Mouse (Mus musculus) neural tube, embryonic 15.5 days (tissue): Measurements from ENCODE around the gene Tspan3. TPM values are rescaled to one million over a fixed set of nuclear protein-coding genes. Genes with fewer than 3 reads are reported as not detected.

Experiments
- ATAC-seq: fragments of 200-750 bp; cut with Nextera tagmentation; 2 replicates; pipeline ENCODE4 v1.8.0; 2017; ENCODE audit warnings: mild to moderate bottlenecking, moderate TSS enrichment, moderate library complexity; ENCODE audit not compliant: low FRiP score
- H3K27ac ChIP-seq: fragments of 300-500 bp; sonication (generic); replicated peaks from 2 replicates; pipeline ENCODE4 v1.5.1; 2015; ENCODE audit warnings: mild to moderate bottlenecking, inconsistent platforms
- H3K27me3 ChIP-seq: fragments of 300-500 bp; sonication (generic); replicated peaks from 2 replicates; pipeline ENCODE4 v1.6.1; 2015; ENCODE audit warnings: inconsistent platforms
- H3K36me3 ChIP-seq: fragments of 300-500 bp; sonication (generic); 2 replicates; pipeline ENCODE4 v1.6.1; 2015; ENCODE audit warnings: inconsistent platforms
- H3K4me1 ChIP-seq: fragments of 300-500 bp; sonication (generic); 2 replicates; pipeline ENCODE4 v1.6.1; 2015; ENCODE audit warnings: inconsistent platforms
- H3K4me2 ChIP-seq: fragments of 300-500 bp; sonication (generic); 2 replicates; pipeline ENCODE4 v1.6.1; 2015; ENCODE audit warnings: inconsistent platforms, mild to moderate bottlenecking, moderate library complexity
- H3K4me3 ChIP-seq: fragments of 300-500 bp; sonication (generic); replicated peaks from 2 replicates; pipeline ENCODE4 v1.5.1; 2015; ENCODE audit warnings: mild to moderate bottlenecking, inconsistent platforms
- H3K9ac ChIP-seq: fragments of 300-500 bp; sonication (generic); replicated peaks from 2 replicates; pipeline ENCODE4 v1.6.1; 2015; ENCODE audit warnings: mild to moderate bottlenecking, inconsistent platforms
- H3K9me3 ChIP-seq: fragments of 300-500 bp; sonication (generic); replicated peaks from 2 replicates; pipeline ENCODE4 v1.6.1; 2016; ENCODE audit warnings: inconsistent platforms
- WGBS: fragments of 180-500 bp; shearing (Covaris S2); methylation state at CpG from one replicate; pipeline ENCODE4 v1.1.7; 2015; ENCODE audit warnings: mixed read lengths; 5-methylcytosine and 5-hydroxymethylcytosine counted together
- polyA plus RNA-seq: library from polyadenylated mRNA; unstranded; fragments of >200 nt; fragmentation: Nextera tagmentation; extraction: Ambion mirVana; gene quantifications from 2 replicates; pipeline ENCODE4 v1.2.1, GENCODE M21; 2015

The Tspan3 gene
- 578 and 595 TPM in 2 replicates for polyA plus RNA-seq

DNA sequence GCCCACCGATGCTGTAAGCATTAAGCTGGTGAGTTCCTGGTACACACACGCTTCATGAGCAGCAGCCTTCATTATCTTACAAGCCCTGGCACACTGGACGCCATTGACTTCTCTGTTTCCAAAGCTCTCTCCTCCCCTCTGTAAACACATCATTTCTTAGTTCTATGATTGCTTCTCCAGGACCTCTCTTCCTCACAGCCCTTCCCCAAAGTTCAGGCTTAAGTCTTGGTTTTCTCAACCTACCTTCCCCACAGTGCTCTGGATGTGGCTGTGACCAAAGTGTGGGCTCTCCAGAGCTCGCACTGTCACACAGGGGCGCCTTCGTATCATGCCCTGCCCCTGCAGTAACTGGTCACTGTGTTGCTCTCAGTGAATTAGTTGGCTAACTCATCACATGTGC lies at the start of gene Tspan3:
Gene Tspan3 (minus strand): TSS at position 101 of the 400 bp plus-strand sequence.
- Histone ChIP-seq H3K4me3 (no peak within 1 kb of the TSS), H3K9ac (no peak within 1 kb of the TSS), H3K9me3 (no peaks in the 10 kb centered on the region), H3K4me1 (peaks cover 14% of the 10 kb centered on the region), H3K36me3 (no peaks in the 10 kb centered on the region), H3K27me3 (no peaks in the 10 kb centered on the region), H3K27ac (no peak within 1 kb of the TSS), H3K4me2 (no peak within 1 kb of the TSS)
- no peak for ATAC-seq
- WGBS = 96% methylated on average over 6 of the region's 6 CpGs

DNA sequence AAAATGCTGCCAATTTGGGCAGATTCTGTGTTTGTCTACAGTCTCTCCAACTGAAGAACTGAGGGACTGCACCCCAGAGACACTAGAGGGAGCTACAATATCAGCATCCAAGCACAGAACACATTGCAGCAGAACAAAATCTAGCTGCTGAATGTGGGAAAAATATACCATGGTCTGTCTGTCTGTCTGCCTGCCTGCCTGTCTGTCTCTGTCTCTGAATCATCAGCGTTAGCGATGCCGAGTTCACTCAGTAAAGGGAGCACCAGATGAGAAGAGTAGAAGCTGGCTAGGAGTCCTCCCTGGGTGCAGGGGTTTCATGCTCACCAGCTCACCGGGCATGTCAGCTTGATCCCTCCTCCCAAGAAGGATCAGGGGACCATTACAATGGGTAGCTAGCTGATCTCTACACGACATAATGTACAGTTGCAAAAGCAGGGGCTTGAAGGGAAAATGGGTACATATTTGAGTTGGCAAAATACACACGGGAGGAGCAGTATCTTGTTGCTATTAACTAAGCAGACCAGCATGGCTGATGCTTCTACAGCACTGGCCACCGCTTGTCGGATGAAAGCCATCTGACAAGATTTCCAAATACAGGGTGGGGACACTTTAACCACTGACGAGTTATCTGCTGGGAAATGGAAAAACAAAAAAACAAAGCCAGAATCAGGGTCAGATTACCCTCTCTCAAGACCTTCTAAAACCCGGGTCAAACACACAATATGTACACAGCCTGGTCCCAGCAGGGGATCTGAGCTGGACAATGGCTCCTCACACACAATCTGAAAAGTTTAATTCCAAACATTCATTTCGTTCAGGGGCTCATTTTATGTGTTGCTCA lies 48.4 kb upstream of the Tspan3 start:
- 14% methylated on average over 11 of the region's 11 CpGs for WGBS
- H3K27ac ChIP-seq = 0 out of 2 replicates have a peak overlapping the region, but pooled peaks have one; percentile 43

DNA sequence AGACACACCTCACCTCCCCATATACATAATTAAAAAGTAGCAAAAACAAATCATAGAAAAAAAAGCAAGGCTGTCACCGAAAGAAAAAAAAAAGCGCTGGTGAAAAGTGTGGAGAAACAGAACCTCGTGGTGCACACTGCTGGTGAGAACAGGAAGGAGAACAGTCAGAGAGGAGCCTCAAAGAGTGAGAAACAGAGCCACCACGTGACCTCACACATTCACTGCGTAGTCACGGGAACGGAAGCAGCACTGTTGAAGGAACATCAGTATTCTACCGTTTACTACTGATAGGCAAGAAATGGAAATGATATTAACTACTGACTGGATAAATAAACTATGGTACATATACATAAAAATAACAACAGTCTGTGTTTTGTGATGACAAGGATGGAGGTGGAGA lies 43.5 kb upstream of the Tspan3 start:
- Histone ChIP-seq H3K4me1 (peaks cover 4% of the 10 kb centered on the region), H3K36me3 (peaks cover 11% of the 10 kb centered on the region), H3K9ac (no peak overlapping the region), H3K27ac (no peak overlapping the region), H3K27me3 (no peaks in the 10 kb centered on the region), H3K4me3 (no peak overlapping the region), H3K9me3 (no peaks in the 10 kb centered on the region), H3K4me2 (no peak overlapping the region)
- ATAC-seq = no peak
- 82% methylated on average over 8 of the region's 8 CpGs for WGBS

More for the DNA sequence above, 48.4 kb upstream of the Tspan3 start:
- Histone ChIP-seq H3K36me3 (no peaks in the 10 kb centered on the region), H3K9ac (0 out of 2 replicates have a peak overlapping the region, but pooled peaks have one; percentile 9), H3K4me1 (peaks cover 12% of the 10 kb centered on the region), H3K4me3 (peak overlapping the region; percentile 21; the same call in 1 of the 2 replicates), H3K9me3 (no peaks in the 10 kb centered on the region), H3K27me3 (no peaks in the 10 kb centered on the region), H3K4me2 (peak overlapping the region; percentile 53)
- peak; percentile 73; the same call in 1 of the 2 replicates for ATAC-seq

DNA sequence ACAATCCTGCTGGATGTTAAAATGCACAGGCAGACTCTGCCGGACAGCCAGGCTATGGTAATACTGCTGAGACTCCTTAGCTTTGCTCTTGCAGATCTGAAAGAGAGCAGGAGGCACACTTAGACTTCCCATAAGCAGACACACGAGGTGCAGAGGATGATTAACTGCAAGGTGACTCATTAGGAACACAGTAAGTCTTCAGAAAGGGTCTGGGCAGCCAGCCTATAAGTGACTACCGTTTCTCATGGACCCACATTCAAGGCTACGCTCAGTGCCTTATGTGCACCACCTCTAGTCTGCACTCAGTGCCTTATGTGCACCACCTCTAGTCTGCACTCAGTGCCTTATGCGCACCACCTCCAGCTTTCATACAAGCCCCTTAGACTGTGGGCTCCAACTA lies 42.2 kb upstream of the Tspan3 start:
- H3K27ac ChIP-seq = no peak overlapping the region
- WGBS = 85% methylated on average over 5 of the region's 5 CpGs
- no peaks in the 10 kb centered on the region for H3K27me3 ChIP-seq
- H3K36me3 ChIP-seq = peaks cover 11% of the 10 kb centered on the region
- no peak overlapping the region for H3K9ac ChIP-seq
- no peaks in the 10 kb centered on the region for H3K9me3 ChIP-seq
- H3K4me1 ChIP-seq = no peaks in the 10 kb centered on the region
- no peak for ATAC-seq
- no peak overlapping the region for H3K4me3 ChIP-seq
- no peak overlapping the region for H3K4me2 ChIP-seq

DNA sequence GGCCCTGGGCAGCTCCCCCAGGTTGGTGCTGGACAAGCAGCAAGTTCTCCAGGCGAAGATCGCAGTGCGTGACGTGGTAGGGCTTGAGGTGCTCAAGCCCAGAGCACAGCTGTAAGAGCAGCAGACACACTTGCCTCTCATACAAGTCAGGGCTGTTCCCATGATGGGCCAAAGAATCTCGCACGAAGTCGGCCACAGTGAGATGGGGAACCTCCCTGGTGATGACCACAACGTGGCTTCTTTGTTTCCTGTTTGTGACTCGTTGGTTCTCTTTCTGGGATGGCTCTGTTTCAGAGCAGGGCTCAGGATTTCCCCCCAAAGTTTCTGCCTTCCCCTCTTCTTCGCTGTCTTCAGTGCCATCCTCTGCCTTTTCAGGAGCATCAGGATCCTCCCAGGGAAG lies 41.8 kb upstream of the Tspan3 start:
- no peaks in the 10 kb centered on the region for H3K9me3 ChIP-seq
- H3K27me3 ChIP-seq = no peaks in the 10 kb centered on the region
- 94% methylated on average over 10 of the region's 10 CpGs for WGBS
- no peaks in the 10 kb centered on the region for H3K4me1 ChIP-seq
- H3K4me2 ChIP-seq = no peak overlapping the region
- no peak for ATAC-seq
- H3K9ac ChIP-seq = no peak overlapping the region
- no peak overlapping the region for H3K27ac ChIP-seq
- peaks cover 11% of the 10 kb centered on the region for H3K36me3 ChIP-seq
- H3K4me3 ChIP-seq = no peak overlapping the region

DNA sequence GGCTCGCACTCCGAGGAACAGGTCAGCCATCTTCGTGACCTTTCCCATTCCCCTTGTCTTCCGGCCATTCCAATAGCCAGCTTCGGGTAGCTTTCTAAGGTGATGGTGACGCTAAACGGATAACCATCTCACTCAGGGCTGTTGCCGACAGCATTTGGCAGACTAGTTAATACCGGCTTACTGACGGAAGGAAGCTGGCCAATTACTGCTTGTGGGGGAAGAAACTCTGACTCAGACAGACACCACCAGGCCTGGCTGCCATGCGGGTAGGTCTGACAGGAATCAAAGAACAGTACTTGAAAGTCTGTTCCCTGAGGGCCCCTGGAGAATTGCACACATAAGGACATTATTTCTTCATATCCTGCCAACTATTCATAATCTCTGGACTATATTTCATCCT lies 40.1 kb upstream of the Tspan3 start:
- Histone ChIP-seq H3K4me3 (no peak overlapping the region), H3K4me2 (no peak overlapping the region), H3K9ac (no peak overlapping the region), H3K27me3 (no peaks in the 10 kb centered on the region), H3K9me3 (no peaks in the 10 kb centered on the region), H3K4me1 (no peaks in the 10 kb centered on the region), H3K36me3 (peaks cover 11% of the 10 kb centered on the region), H3K27ac (no peak overlapping the region)
- WGBS = 92% methylated on average over 11 of the region's 11 CpGs
- no peak for ATAC-seq

DNA sequence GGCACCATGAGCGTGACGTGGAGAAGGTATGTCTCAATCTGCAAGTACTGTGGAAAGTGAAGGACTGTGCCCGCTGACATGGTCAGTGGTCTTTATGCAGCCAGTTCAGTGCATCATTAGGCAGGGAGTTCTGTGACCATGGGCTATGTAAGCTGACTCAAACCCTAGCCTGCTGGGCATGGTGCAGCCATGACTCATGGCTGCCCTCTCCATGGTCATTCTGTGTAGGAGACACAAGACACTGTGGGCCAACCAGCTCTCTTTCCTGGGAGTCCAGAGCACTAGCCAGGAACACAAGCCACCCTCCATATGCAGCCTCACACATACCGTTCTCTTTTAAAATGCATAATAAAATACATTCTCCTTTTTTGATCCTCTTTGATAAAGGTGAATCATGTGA lies 39.0 kb upstream of the Tspan3 start:
- no peak overlapping the region for H3K9ac ChIP-seq
- H3K9me3 ChIP-seq = no peaks in the 10 kb centered on the region
- peaks cover 11% of the 10 kb centered on the region for H3K36me3 ChIP-seq
- H3K4me1 ChIP-seq = no peaks in the 10 kb centered on the region
- H3K27ac ChIP-seq = no peak overlapping the region
- no peak for ATAC-seq
- H3K4me2 ChIP-seq = no peak overlapping the region
- WGBS = 89% methylated on average over 4 of the region's 4 CpGs
- no peak overlapping the region for H3K4me3 ChIP-seq
- no peaks in the 10 kb centered on the region for H3K27me3 ChIP-seq

DNA sequence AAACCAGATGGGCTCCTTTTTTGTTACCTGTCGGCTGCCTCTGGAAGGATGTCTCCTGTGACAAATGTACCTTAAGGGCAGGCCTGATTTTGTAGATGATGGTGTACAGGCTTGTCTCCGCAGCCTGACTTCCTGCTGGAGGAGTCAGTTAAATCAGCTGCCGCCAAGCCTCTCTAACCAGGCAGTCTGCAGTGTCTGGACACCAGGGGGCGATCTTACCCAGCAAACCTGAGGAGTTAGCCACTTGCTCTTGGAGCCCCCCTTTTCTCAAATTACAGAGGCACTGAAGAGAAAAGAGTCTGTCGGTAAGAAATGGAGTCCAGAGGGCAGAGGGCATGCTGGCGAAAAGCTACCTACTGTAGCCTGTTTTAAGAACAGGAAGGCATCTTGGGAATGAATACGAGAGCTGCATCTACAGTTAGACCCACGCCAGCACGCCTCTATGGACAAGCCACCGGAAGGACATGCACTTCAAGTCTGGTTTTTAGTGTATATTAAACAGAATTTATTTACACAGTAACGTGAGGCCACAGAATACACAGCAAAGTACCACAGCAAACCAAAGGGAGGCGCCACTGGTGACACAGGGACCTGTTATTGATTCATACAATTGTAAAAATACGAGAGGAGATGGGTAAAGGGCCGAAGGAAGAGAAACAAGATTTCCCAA lies 35.5 kb upstream of the Tspan3 start:
- Histone ChIP-seq H3K9ac (no peak overlapping the region), H3K4me2 (0 out of 2 replicates have a peak overlapping the region, but pooled peaks have one; percentile 11), H3K4me3 (no peak overlapping the region), H3K9me3 (no peaks in the 10 kb centered on the region), H3K27me3 (no peaks in the 10 kb centered on the region), H3K4me1 (no peaks in the 10 kb centered on the region), H3K27ac (no peak overlapping the region), H3K36me3 (peaks cover 3% of the 10 kb centered on the region; the same call in 1 of the 2 replicates)
- WGBS = 38% methylated on average over 14 of the region's 14 CpGs
- peak; percentile 61; the same call in 1 of the 2 replicates for ATAC-seq

DNA sequence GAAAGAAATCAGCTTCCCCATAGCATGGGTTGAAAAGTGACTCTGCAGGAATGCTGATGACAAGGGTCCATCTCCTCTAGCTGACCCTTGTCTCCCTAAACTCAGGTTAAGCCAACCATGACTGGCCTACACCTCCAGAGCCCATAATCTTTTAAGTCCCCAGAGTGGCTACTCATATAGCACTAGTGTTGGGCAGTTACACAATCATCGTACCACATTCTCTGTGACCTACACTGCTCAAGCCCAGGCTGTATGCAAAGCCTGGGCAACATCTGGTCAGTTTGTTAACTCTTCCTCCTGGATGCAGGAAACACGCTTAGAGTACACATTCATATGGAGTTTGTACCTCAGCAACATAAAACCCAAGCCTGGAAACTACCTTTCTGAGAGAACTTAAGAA lies 34.9 kb upstream of the Tspan3 start:
- Histone ChIP-seq H3K9ac (no peak overlapping the region), H3K27me3 (no peaks in the 10 kb centered on the region), H3K9me3 (no peaks in the 10 kb centered on the region), H3K27ac (no peak overlapping the region), H3K4me1 (peaks cover under 1% of the 10 kb centered on the region; the same call in 1 of the 2 replicates), H3K36me3 (no peaks in the 10 kb centered on the region), H3K4me2 (no peak overlapping the region), H3K4me3 (no peak overlapping the region)
- no peak for ATAC-seq
- WGBS = 58% methylated on average over 2 of the region's 2 CpGs

DNA sequence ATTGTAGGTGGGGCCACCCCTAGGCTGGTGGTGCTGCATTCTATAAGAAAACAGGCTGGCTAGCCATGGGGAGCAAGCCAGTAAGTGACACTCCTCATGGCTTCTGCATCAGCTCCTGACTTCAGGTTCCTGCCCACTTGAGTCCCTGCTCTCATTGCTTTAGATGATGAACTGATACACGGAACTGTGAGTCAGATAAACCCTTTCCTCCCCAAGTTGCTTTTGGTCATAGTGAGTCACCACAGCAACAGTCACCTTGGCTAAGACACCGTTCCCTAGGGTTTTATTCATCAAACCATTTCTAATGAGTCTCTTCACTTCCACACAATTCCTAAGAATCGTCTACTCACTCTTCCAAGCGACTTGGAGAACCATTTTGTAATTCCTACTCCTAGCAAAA lies 31.6 kb upstream of the Tspan3 start:
- Histone ChIP-seq H3K9ac (no peak overlapping the region), H3K27ac (no peak overlapping the region), H3K36me3 (no peaks in the 10 kb centered on the region), H3K27me3 (peaks cover 3% of the 10 kb centered on the region; the same call in 1 of the 2 replicates), H3K9me3 (no peaks in the 10 kb centered on the region), H3K4me1 (peaks cover 11% of the 10 kb centered on the region), H3K4me2 (no peak overlapping the region), H3K4me3 (no peak overlapping the region)
- ATAC-seq = no peak
- 88% methylated on average over 4 of the region's 4 CpGs for WGBS

DNA sequence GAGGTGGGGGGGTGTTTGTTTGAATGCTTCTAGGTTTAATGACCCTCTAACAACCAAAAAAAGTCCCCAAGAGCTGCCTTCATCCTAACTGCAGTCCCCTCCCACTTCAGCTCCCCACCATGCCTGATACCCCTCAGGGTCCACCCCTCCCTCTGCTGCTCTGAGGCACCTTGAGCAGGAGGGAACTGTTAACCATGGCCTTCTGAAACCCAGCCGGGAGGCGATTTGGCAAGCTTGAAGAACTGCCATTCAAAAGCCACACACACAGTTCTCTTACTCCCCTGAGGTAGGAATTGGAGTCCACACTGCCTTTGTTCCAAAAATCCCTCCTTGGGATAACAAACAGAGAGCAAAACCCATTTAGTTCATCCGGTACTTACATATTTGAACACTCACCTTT lies 29.9 kb upstream of the Tspan3 start:
- Histone ChIP-seq H3K4me3 (no peak overlapping the region), H3K4me1 (peaks cover 22% of the 10 kb centered on the region), H3K27ac (no peak overlapping the region), H3K27me3 (peaks cover 3% of the 10 kb centered on the region; the same call in 1 of the 2 replicates), H3K9me3 (no peaks in the 10 kb centered on the region), H3K36me3 (no peaks in the 10 kb centered on the region), H3K9ac (no peak overlapping the region), H3K4me2 (no peak overlapping the region)
- WGBS = 32% methylated on average over 3 of the region's 3 CpGs
- ATAC-seq = no peak
